Mouse (Mus musculus) olfactory bulb, adult 2 months (tissue): Measurements from ENCODE around the gene Rcbtb2.

Experiments
- CTCF ChIP-seq: fragments of 200-500 bp; IDR thresholded peaks from 2 replicates; pipeline ENCODE4 v1.5.1; 2012; ENCODE audit warnings: low read depth, mild to moderate bottlenecking, low read length, moderate library complexity; ENCODE audit not compliant: insufficient read depth
- POLR2A ChIP-seq: fragments of 200-500 bp; IDR thresholded peaks from 2 replicates; pipeline ENCODE4 v1.6.1; 2012; ENCODE audit warnings: mild to moderate bottlenecking, low read depth, low read length, moderate library complexity; ENCODE audit not compliant: insufficient read depth

GRCm38 (mm10) chr14:73257348-73257747 lies 134.5 kb downstream of the Rcbtb2 start:
- no peak for TF ChIP-seq POLR2A
- no peak for TF ChIP-seq CTCF
